8 mouse cellular contexts compared by ENCODE assay signal in genomic region chr11:83292251-83292587, GRCm38 (mm10). TPM values are rescaled to one million over a fixed set of nuclear protein-coding genes. Genes with fewer than 3 reads are reported as not detected.
A peak's percentile ranks its signal among the peaks of the same experiment; 100 is the strongest.
DNase-seq lines count a peak whose midpoint lies in the region; ATAC-seq lines count a peak whose summit lies in the region.

No protein-coding gene starts in this region.

- peaks cover 13% of the 10 kb centered on the region for H3K4me1 ChIP-seq in lung, embryonic 16.5 days (replicated peaks; ENCODE audit: control insufficient read depth, insufficient read depth, low read length)
- peaks cover 23% of the 10 kb centered on the region for H3K4me1 ChIP-seq in embryonic facial prominence, embryonic 13.5 days
- peaks cover 13% of the 10 kb centered on the region; the same call in 1 of the 2 replicates for H3K4me1 ChIP-seq in intestine, embryonic 15.5 days (replicated peaks)
- peaks cover 41% of the 10 kb centered on the region for H3K4me1 ChIP-seq in neural tube, embryonic 13.5 days (replicated peaks)

- H3K36me3 ChIP-seq in lung, embryonic 16.5 days (ENCODE audit: control insufficient read depth, insufficient read depth, low read length) = peaks cover 7% of the 10 kb centered on the region; the same call in 1 of the 2 replicates
- H3K36me3 ChIP-seq in embryonic facial prominence, embryonic 13.5 days = peaks cover 14% of the 10 kb centered on the region
- no peaks in the 10 kb centered on the region for H3K36me3 ChIP-seq in intestine, embryonic 15.5 days
- peaks cover 16% of the 10 kb centered on the region for H3K36me3 ChIP-seq in neural tube, embryonic 13.5 days

- no peak for ATAC-seq in lung, embryonic 16.5 days (ENCODE audit: low read depth)
- no peak for ATAC-seq in embryonic facial prominence, embryonic 13.5 days (ENCODE audit: insufficient number of reproducible peaks, insufficient read depth, low FRiP score, low TSS enrichment, low read depth)
- ATAC-seq in intestine, embryonic 15.5 days = no peak
- ATAC-seq in neural tube, embryonic 13.5 days (ENCODE audit: low read depth) = no peak
- no peak for ATAC-seq in monocyte, adult 5-6 weeks (replicated peaks; ENCODE audit: insufficient number of reproducible peaks, low FRiP score, low TSS enrichment, poor library complexity, severe bottlenecking)

- H3K4me2 ChIP-seq in lung, embryonic 16.5 days (ENCODE audit: low read depth, low read length) = peak overlapping the region; percentile 56
- H3K4me2 ChIP-seq in embryonic facial prominence, embryonic 13.5 days = peak overlapping the region; percentile 77
- H3K4me2 ChIP-seq in intestine, embryonic 15.5 days (replicated peaks) = peak overlapping the region; percentile 77
- peak overlapping the region; percentile 74 for H3K4me2 ChIP-seq in neural tube, embryonic 13.5 days

- no peak for DNase-seq in lung, postnatal 25 days (ENCODE audit: low spot score)
- DNase-seq in gastrocnemius, adult 8-10 months (ENCODE audit: low spot score in 2 of 2) = no peak
- DNase-seq in layer of hippocampus, adult 11-12 months (ENCODE audit: low spot score) = no peak

- no peak overlapping the region for H3K27ac ChIP-seq in lung, embryonic 16.5 days (ENCODE audit: low read length)
- H3K27ac ChIP-seq in embryonic facial prominence, embryonic 13.5 days = no peak overlapping the region
- H3K27ac ChIP-seq in intestine, embryonic 15.5 days = peak overlapping the region; percentile 52; the same call in 1 of the 2 replicates
- H3K27ac ChIP-seq in neural tube, embryonic 13.5 days (replicated peaks) = 0 out of 2 replicates have a peak overlapping the region, but pooled peaks have one; percentile 15

- H3K9ac ChIP-seq in lung, embryonic 16.5 days (ENCODE audit: low read length) = peak overlapping the region; percentile 76
- peak overlapping the region; percentile 84 for H3K9ac ChIP-seq in embryonic facial prominence, embryonic 13.5 days
- H3K9ac ChIP-seq in intestine, embryonic 15.5 days = peak overlapping the region; percentile 75
- peak overlapping the region; percentile 79 for H3K9ac ChIP-seq in neural tube, embryonic 13.5 days

- no peaks in the 10 kb centered on the region for H3K9me3 ChIP-seq in lung, embryonic 16.5 days (ENCODE audit: control insufficient read depth, low read length)
- no peaks in the 10 kb centered on the region for H3K9me3 ChIP-seq in embryonic facial prominence, embryonic 13.5 days
- no peaks in the 10 kb centered on the region for H3K9me3 ChIP-seq in intestine, embryonic 15.5 days
- H3K9me3 ChIP-seq in neural tube, embryonic 13.5 days = no peaks in the 10 kb centered on the region

- H3K4me3 ChIP-seq in lung, embryonic 16.5 days (ENCODE audit: low read length) = peak overlapping the region; percentile 59
- peak overlapping the region; percentile 69 for H3K4me3 ChIP-seq in embryonic facial prominence, embryonic 13.5 days
- peak overlapping the region; percentile 60 for H3K4me3 ChIP-seq in intestine, embryonic 15.5 days (replicated peaks)
- H3K4me3 ChIP-seq in neural tube, embryonic 13.5 days = peak overlapping the region; percentile 65

- H3K27me3 ChIP-seq in lung, embryonic 16.5 days (ENCODE audit: control insufficient read depth, insufficient read depth, low read depth, low read length) = no peaks in the 10 kb centered on the region
- no peaks in the 10 kb centered on the region for H3K27me3 ChIP-seq in embryonic facial prominence, embryonic 13.5 days
- no peaks in the 10 kb centered on the region for H3K27me3 ChIP-seq in intestine, embryonic 15.5 days (replicated peaks)
- H3K27me3 ChIP-seq in neural tube, embryonic 13.5 days = no peaks in the 10 kb centered on the region

- WGBS in lung, embryonic 16.5 days = under 1% methylated on average over 5 of the region's 5 CpGs
- 1% methylated on average over 5 of the region's 5 CpGs for WGBS in embryonic facial prominence, embryonic 13.5 days
- WGBS in intestine, embryonic 15.5 days = under 1% methylated on average over 5 of the region's 5 CpGs
- WGBS in neural tube, embryonic 13.5 days = 4% methylated on average over 5 of the region's 5 CpGs

RNA-seq across cellular contexts. Expression of gene Slfn14, which starts 5.7 kb away (rescaled TPM):
- 0.45 and 0.75 TPM in 2 replicates for polyA plus RNA-seq in lung, embryonic 16.5 days (2015; fragmentation: Nextera tagmentation; extraction: Ambion mirVana)
- 0.21 and 0.51 TPM in 2 replicates for polyA plus RNA-seq in embryonic facial prominence, embryonic 13.5 days (2015; fragmentation: Nextera tagmentation; extraction: Ambion mirVana)
- polyA plus RNA-seq in intestine, embryonic 15.5 days (2015; fragmentation: Nextera tagmentation; extraction: Ambion mirVana) = 0.34 and 0.88 TPM in 2 replicates
- 0.08 TPM in 1 of 2 replicates, not detected in the other for polyA plus RNA-seq in neural tube, embryonic 13.5 days (2015; fragmentation: Nextera tagmentation; extraction: Ambion mirVana)
- total RNA-seq in gastrocnemius, adult 8-10 months (2022) = not detected
- 0.29 to 0.86 TPM (median 0.43 TPM) in 3 replicates for total RNA-seq in monocyte, adult 5-6 weeks (2017)

RNA-seq across cellular contexts. Expression of gene Ap2b1, which starts 6.6 kb away (rescaled TPM):
- 54.9 and 59.8 TPM in 2 replicates for polyA plus RNA-seq in lung, embryonic 16.5 days (2015; fragmentation: Nextera tagmentation; extraction: Ambion mirVana)
- 56.8 and 57.6 TPM in 2 replicates for polyA plus RNA-seq in embryonic facial prominence, embryonic 13.5 days (2015; fragmentation: Nextera tagmentation; extraction: Ambion mirVana)
- 48.1 and 51.0 TPM in 2 replicates for polyA plus RNA-seq in intestine, embryonic 15.5 days (2015; fragmentation: Nextera tagmentation; extraction: Ambion mirVana)
- 115 and 118 TPM in 2 replicates for polyA plus RNA-seq in neural tube, embryonic 13.5 days (2015; fragmentation: Nextera tagmentation; extraction: Ambion mirVana)
- total RNA-seq in gastrocnemius, adult 8-10 months (2022) = 10 to 100 TPM; 28.5 to 34.9 (median 32.6) TPM
- 58.0 to 88.4 TPM (median 71.4 TPM) in 3 replicates for total RNA-seq in monocyte, adult 5-6 weeks (2017)

RNA-seq across cellular contexts. Expression of gene Pex12, which starts 10.2 kb away (rescaled TPM):
- polyA plus RNA-seq in lung, embryonic 16.5 days (2015; fragmentation: Nextera tagmentation; extraction: Ambion mirVana) = 13.1 and 13.9 TPM in 2 replicates
- polyA plus RNA-seq in embryonic facial prominence, embryonic 13.5 days (2015; fragmentation: Nextera tagmentation; extraction: Ambion mirVana) = 14.9 and 15.4 TPM in 2 replicates
- 13.8 and 16.4 TPM in 2 replicates for polyA plus RNA-seq in intestine, embryonic 15.5 days (2015; fragmentation: Nextera tagmentation; extraction: Ambion mirVana)
- 19.8 and 21.3 TPM in 2 replicates for polyA plus RNA-seq in neural tube, embryonic 13.5 days (2015; fragmentation: Nextera tagmentation; extraction: Ambion mirVana)
- total RNA-seq in gastrocnemius, adult 8-10 months (2022) = 10 to 100 TPM in 3 of 4 experiments, 1 to 10 TPM in 1; 9.2 to 17.1 (median 15.2) TPM
- total RNA-seq in monocyte, adult 5-6 weeks (2017) = 3.8 to 5.7 TPM (median 4.9 TPM) in 3 replicates

Comparison
In these comparisons a context has a peak if more than half of its experiments do, and no peak if none do; other contexts are left out.
1. H3K27ac ChIP-seq: peak in intestine, embryonic 15.5 days (single experiment) and neural tube, embryonic 13.5 days (single experiment); none in lung, embryonic 16.5 days (single experiment) and embryonic facial prominence, embryonic 13.5 days (single experiment).
2. Peak in every context shown above with its lines, with median percentiles within 50 percentile points of each other: H3K4me2 ChIP-seq, H3K4me3 ChIP-seq and H3K9ac ChIP-seq.